Mouse (Mus musculus) forebrain, embryonic 10.5 days (tissue): ENCODE measurements around the gene Gm10203. TPM values are rescaled to one million over a fixed set of nuclear protein-coding genes. Genes with fewer than 3 reads are reported as not detected.
"Not testable (repeated sequence)": the region's sequence is repeated elsewhere in the genome, so short reads cannot be mapped to it uniquely, and the experiment has no call there.

Source experiments
- DNase-seq: peaks from one replicate; pipeline ENCODE4 v3.0.0-alpha.2; 2017; ENCODE audit warnings: low spot score; ENCODE audit errors: extremely low spot score
- H3K27ac ChIP-seq: fragments of 300-500 bp; sonication (generic); 2 replicates; pipeline ENCODE4 v1.5.1; 2016; ENCODE audit warnings: mild to moderate bottlenecking
- H3K27me3 ChIP-seq: fragments of 300-500 bp; sonication (generic); 2 replicates; pipeline ENCODE4 v1.6.1; 2016; ENCODE audit warnings: mild to moderate bottlenecking; ENCODE audit not compliant: poor library complexity, severe bottlenecking
- H3K36me3 ChIP-seq: fragments of 300-500 bp; sonication (generic); replicated peaks from 2 replicates; pipeline ENCODE4 v1.6.1; 2016; ENCODE audit warnings: mild to moderate bottlenecking, moderate library complexity
- H3K4me1 ChIP-seq: fragments of 300-500 bp; sonication (generic); 2 replicates; pipeline ENCODE4 v1.6.1; 2016
- H3K4me3 ChIP-seq: fragments of 300-500 bp; sonication (generic); 2 replicates; pipeline ENCODE4 v1.5.1; 2016; ENCODE audit warnings: mild to moderate bottlenecking, moderate library complexity
- H3K9me3 ChIP-seq: fragments of 300-500 bp; sonication (generic); 2 replicates; pipeline ENCODE4 v1.6.1; 2016; ENCODE audit warnings: mild to moderate bottlenecking, moderate library complexity
- WGBS: fragments of 180-500 bp; shearing (Covaris S2); methylation state at CpG from one replicate; pipeline ENCODE4 v1.1.7; 2016; 5-methylcytosine and 5-hydroxymethylcytosine counted together
- polyA plus RNA-seq: library from polyadenylated mRNA; unstranded; fragments of >200 nt; fragmentation: Nextera tagmentation; extraction: Ambion mirVana; gene quantifications from 2 replicates; pipeline ENCODE4 v1.2.1, GENCODE M21; 2016

The Gm10203 gene
- polyA plus RNA-seq, 1 experiment from 2014 or later = not detected

GRCm38 (mm10) chr6:149169965-149170364, 40.0 kb downstream of the Gm10203 start:
- not testable (repeated sequence) for DNase-seq, H3K27me3 ChIP-seq, H3K27ac ChIP-seq, H3K4me1 ChIP-seq, H3K4me3 ChIP-seq, H3K9me3 ChIP-seq
- H3K36me3 ChIP-seq = peaks cover 80% of the 10 kb centered on the region
- WGBS = 96% methylated on average over 4 of the region's 4 CpGs

- no peak for DNase-seq
- Histone ChIP-seq H3K36me3 (peaks cover 82% of the 10 kb centered on the region), H3K27me3 (no peaks in the 10 kb centered on the region), H3K4me3 (no peak overlapping the region), H3K27ac (no peak overlapping the region), H3K4me1 (no peaks in the 10 kb centered on the region), H3K9me3 (peaks cover 9% of the 10 kb centered on the region)
- WGBS = 80% methylated on average over 4 of the region's 4 CpGs
Measured at GRCm38 (mm10) chr6:149173831-149174625, 44.1 kb downstream of the Gm10203 start.

- H3K36me3 ChIP-seq = peaks cover 82% of the 10 kb centered on the region
- H3K4me3 ChIP-seq = no peak overlapping the region
- no peaks in the 10 kb centered on the region for H3K27me3 ChIP-seq
- H3K27ac ChIP-seq = no peak overlapping the region
- H3K4me1 ChIP-seq = no peaks in the 10 kb centered on the region
- 93% methylated on average over 3 of the region's 3 CpGs for WGBS
- H3K9me3 ChIP-seq = peaks cover 11% of the 10 kb centered on the region
- no peak for DNase-seq
Measured at GRCm38 (mm10) chr6:149174932-149175570, 45.1 kb downstream of the Gm10203 start.

DNA sequence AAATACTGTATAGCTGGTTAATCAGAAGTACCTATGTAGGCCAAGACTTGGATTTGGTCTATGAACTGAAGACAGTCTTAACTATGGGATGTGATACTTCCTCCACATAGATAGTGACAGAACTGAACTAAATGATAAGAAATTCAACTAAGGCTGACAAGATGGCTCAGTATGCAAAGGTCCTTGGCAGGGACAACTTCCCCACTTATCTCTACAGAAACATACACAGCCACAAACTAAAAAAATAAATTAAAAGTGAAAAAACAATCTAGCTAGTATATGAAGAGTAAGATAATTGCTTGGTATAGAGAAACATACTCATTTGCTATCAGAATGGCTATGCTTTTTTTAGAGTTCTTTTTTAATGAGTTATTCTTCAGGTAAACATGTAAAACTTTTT, 49.1 kb downstream of the Gm10203 start:
- no peaks in the 10 kb centered on the region for H3K27me3 ChIP-seq
- no peak overlapping the region for H3K27ac ChIP-seq
- H3K4me1 ChIP-seq = no peaks in the 10 kb centered on the region
- DNase-seq = no peak
- no peak overlapping the region for H3K4me3 ChIP-seq
- H3K36me3 ChIP-seq = peaks cover 99% of the 10 kb centered on the region
- peaks cover 11% of the 10 kb centered on the region for H3K9me3 ChIP-seq

Other genes with a start within 250 kb of the Gm10203 start
- gene Caprin2, start 233.9 kb upstream of the Gm10203 start, polyA plus RNA-seq = 18.9 and 21.3 TPM in 2 replicates
- gene Sinhcaf, start 183.7 kb upstream of the Gm10203 start, polyA plus RNA-seq = 333 and 368 TPM in 2 replicates
- gene Dennd5b, start 28.5 kb upstream of the Gm10203 start, polyA plus RNA-seq = 10.9 and 11.5 TPM in 2 replicates
- 11.9 and 13.2 TPM in 2 replicates for gene Etfbkmt, start 9.7 kb downstream of the Gm10203 start, polyA plus RNA-seq
- 38.5 and 45.6 TPM in 2 replicates for gene Amn1, start 58.5 kb downstream of the Gm10203 start, polyA plus RNA-seq
- 42.0 and 47.6 TPM in 2 replicates for gene Resf1, start 179.2 kb downstream of the Gm10203 start, polyA plus RNA-seq